Mouse (Mus musculus): ENCODE data around the gene Efhb. TPM values are rescaled to one million over a fixed set of nuclear protein-coding genes. Genes with fewer than 3 reads are reported as not detected.

Gene Efhb
- 0.66 and 1.1 TPM in 2 replicates for polyA plus RNA-seq (2014; fragmentation: Nextera tagmentation; extraction: Ambion mirVana)

- whole genome bisulfite sequencing, result 19% methylated on average over 26 of the region's 26 CpGs
- ATAC-seq (peak; percentile 98), DNase-seq (ENCODE audit: low spot score) (peak; percentile 95)
- Histone ChIP-seq H3K4me3 (ENCODE audit: low read depth, low read length) (peak within 1 kb of the TSS; percentile 36), H3K9ac (ENCODE audit: low read length) (peak within 1 kb of the TSS; percentile 51), H3K27ac (ENCODE audit: low read depth, low read length) (no peak within 1 kb of the TSS; the same call in 1 of the 2 replicates), H3K36me3 (ENCODE audit: control insufficient read depth, insufficient read depth, low read length) (no peaks in the 10 kb centered on the region), H3K9me3 (replicated peaks; ENCODE audit: control insufficient read depth, low read length) (no peaks in the 10 kb centered on the region), H3K4me1 (ENCODE audit: control insufficient read depth, insufficient read depth, low read length) (no peaks in the 10 kb centered on the region; the same call in 1 of the 2 replicates), H3K27me3 (replicated peaks; ENCODE audit: control insufficient read depth, insufficient read depth, low read length) (no peaks in the 10 kb centered on the region), H3K4me2 (ENCODE audit: low read length) (peak within 1 kb of the TSS; percentile 72)
Measured at GRCm38 (mm10) chr17:53462603-53463495, at the start of gene Efhb. Gene Efhb, minus strand, starts transcription at chr17:53463321.

- ATAC-seq (peak; percentile 63; the same call in 1 of the 2 replicates), DNase-seq (ENCODE audit: low spot score) (peak; percentile 75)
- H3K27me3 ChIP-seq (replicated peaks; ENCODE audit: control insufficient read depth, insufficient read depth, low read length), result no peaks in the 10 kb centered on the region
- H3K4me2 ChIP-seq (ENCODE audit: low read length), result no peak overlapping the region
- H3K36me3 ChIP-seq (ENCODE audit: control insufficient read depth, insufficient read depth, low read length), result no peaks in the 10 kb centered on the region
- H3K9ac ChIP-seq (ENCODE audit: low read length), result no peak overlapping the region
- WGBS, result 71% methylated on average over 2 of the region's 2 CpGs
- H3K4me3 ChIP-seq (ENCODE audit: low read depth, low read length), result no peak overlapping the region
- H3K9me3 ChIP-seq (replicated peaks; ENCODE audit: control insufficient read depth, low read length), result no peaks in the 10 kb centered on the region
- no peaks in the 10 kb centered on the region for H3K4me1 ChIP-seq (ENCODE audit: control insufficient read depth, insufficient read depth, low read length)
- H3K27ac ChIP-seq (ENCODE audit: low read depth, low read length), result no peak overlapping the region
Measured at GRCm38 (mm10) chr17:53512311-53512951, 49.3 kb upstream of the Efhb start.

DNA sequence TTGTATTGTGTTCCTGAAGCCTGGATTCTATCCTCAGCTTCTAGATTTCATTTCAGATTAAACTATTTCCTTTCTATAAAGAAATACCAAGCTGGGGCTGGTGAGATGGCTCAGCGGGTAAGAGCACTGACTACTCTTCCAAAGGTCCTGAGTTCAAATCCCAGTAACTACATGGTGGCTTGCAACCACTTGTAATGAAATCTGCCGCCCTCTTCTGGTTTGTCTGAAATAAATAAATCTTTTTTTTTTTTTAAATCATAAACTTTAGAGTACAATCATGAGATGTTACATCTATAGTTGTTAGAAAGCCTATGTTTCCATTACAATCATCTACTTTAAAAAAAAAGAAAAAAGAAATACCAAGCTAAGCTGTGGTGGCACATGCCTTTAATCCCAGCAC is 39.8 kb upstream of the Efhb start:
- H3K36me3 ChIP-seq (ENCODE audit: control insufficient read depth, insufficient read depth, low read length), result peaks cover 49% of the 10 kb centered on the region

DNA sequence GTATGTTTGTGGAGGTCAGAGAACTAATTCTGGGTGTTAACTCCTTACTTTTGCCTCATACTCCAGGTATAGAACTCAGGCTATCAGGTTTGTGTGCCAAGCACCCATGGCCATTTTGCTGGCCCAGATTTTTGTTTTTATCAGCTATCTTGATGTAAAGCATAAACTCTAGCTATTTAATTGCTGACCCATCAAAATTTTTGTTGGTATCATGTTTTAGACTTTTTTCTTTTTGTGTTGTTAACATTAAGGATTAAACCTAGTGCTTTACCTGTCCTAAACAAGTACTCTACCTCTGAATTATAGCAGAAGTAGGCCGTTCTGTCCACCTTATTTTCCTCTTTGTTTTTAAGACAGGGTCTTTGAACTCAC is 25.9 kb upstream of the Efhb start:
- Histone ChIP-seq H3K4me1 (ENCODE audit: control insufficient read depth, insufficient read depth, low read length) (no peaks in the 10 kb centered on the region), H3K9ac (ENCODE audit: low read length) (no peak overlapping the region), H3K9me3 (replicated peaks; ENCODE audit: control insufficient read depth, low read length) (no peaks in the 10 kb centered on the region), H3K27me3 (replicated peaks; ENCODE audit: control insufficient read depth, insufficient read depth, low read length) (no peaks in the 10 kb centered on the region), H3K36me3 (ENCODE audit: control insufficient read depth, insufficient read depth, low read length) (peaks cover 32% of the 10 kb centered on the region), H3K4me3 (ENCODE audit: low read depth, low read length) (no peak overlapping the region), H3K4me2 (ENCODE audit: low read length) (no peak overlapping the region), H3K27ac (ENCODE audit: low read depth, low read length) (no peak overlapping the region)
- no peak for ATAC-seq
- DNase-seq (ENCODE audit: low spot score), result no peak
- WGBS, result 94% methylated on average over 1 of the region's 1 CpGs

More for the DNA sequence above, 39.8 kb upstream of the Efhb start:
- H3K27ac ChIP-seq (ENCODE audit: low read depth, low read length), result no peak overlapping the region
- H3K27me3 ChIP-seq (replicated peaks; ENCODE audit: control insufficient read depth, insufficient read depth, low read length), result no peaks in the 10 kb centered on the region
- DNase-seq (ENCODE audit: low spot score) (no peak), ATAC-seq (no peak)
- no peaks in the 10 kb centered on the region for H3K4me1 ChIP-seq (ENCODE audit: control insufficient read depth, insufficient read depth, low read length)
- H3K4me2 ChIP-seq (ENCODE audit: low read length), result no peak overlapping the region
- no peaks in the 10 kb centered on the region for H3K9me3 ChIP-seq (replicated peaks; ENCODE audit: control insufficient read depth, low read length)
- H3K4me3 ChIP-seq (ENCODE audit: low read depth, low read length), result no peak overlapping the region
- WGBS, result 96% methylated on average over 2 of the region's 2 CpGs
- no peak overlapping the region for H3K9ac ChIP-seq (ENCODE audit: low read length)

DNA sequence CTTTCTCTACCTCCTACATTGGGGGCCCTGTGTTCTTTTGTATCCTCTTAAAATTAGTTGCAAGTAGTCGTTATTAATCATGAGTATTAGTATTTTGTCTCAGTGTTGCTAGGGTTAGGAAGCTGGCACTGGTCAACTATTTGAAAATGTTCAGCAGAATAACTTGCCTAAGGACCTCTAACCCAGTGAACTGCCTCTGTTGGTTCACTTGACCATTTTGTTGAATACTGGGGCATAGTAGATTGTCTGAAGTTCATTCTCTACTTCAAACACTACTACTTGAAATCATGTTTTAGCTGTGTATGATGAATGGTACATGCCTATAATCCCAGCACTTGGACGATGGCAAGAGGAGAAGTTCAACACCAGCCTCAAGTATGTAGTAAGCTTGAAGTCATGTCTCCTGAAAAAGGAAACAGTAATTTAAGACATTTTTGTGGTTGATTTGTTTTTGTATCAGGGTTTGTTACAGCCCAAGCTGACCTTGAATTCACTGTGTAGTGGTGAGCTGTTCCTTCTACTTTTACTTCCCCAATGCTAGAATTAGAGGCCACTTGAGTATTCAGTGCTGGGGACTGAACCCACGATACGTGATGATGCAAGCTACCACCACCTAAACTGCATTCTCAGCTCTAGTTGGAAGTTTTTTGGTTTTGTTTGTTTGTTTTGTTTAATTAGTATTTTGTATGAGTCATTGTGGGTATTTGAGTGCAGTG is 25.3 kb upstream of the Efhb start:
- no peak overlapping the region for H3K9ac ChIP-seq (ENCODE audit: low read length)
- peaks cover 32% of the 10 kb centered on the region for H3K36me3 ChIP-seq (ENCODE audit: control insufficient read depth, insufficient read depth, low read length)
- H3K27ac ChIP-seq (ENCODE audit: low read depth, low read length), result no peak overlapping the region
- no peaks in the 10 kb centered on the region for H3K27me3 ChIP-seq (replicated peaks; ENCODE audit: control insufficient read depth, insufficient read depth, low read length)
- DNase-seq (ENCODE audit: low spot score) (no peak), ATAC-seq (no peak)
- H3K4me3 ChIP-seq (ENCODE audit: low read depth, low read length), result no peak overlapping the region
- H3K4me2 ChIP-seq (ENCODE audit: low read length), result no peak overlapping the region
- 95% methylated on average over 4 of the region's 4 CpGs for WGBS
- no peaks in the 10 kb centered on the region for H3K9me3 ChIP-seq (replicated peaks; ENCODE audit: control insufficient read depth, low read length)
- no peaks in the 10 kb centered on the region for H3K4me1 ChIP-seq (ENCODE audit: control insufficient read depth, insufficient read depth, low read length)

- no peaks in the 10 kb centered on the region for H3K27me3 ChIP-seq (replicated peaks; ENCODE audit: control insufficient read depth, insufficient read depth, low read length)
- DNase-seq (ENCODE audit: low spot score) (no peak), ATAC-seq (no peak)
- H3K9ac ChIP-seq (ENCODE audit: low read length), result peak overlapping the region; percentile 92
- no peak overlapping the region for H3K27ac ChIP-seq (ENCODE audit: low read depth, low read length)
- peaks cover 20% of the 10 kb centered on the region for H3K4me1 ChIP-seq (ENCODE audit: control insufficient read depth, insufficient read depth, low read length)
- 62% methylated on average over 7 of the region's 7 CpGs for WGBS
- no peaks in the 10 kb centered on the region for H3K9me3 ChIP-seq (replicated peaks; ENCODE audit: control insufficient read depth, low read length)
- peak overlapping the region; percentile 88 for H3K4me2 ChIP-seq (ENCODE audit: low read length)
- peak overlapping the region; percentile 93 for H3K4me3 ChIP-seq (ENCODE audit: low read depth, low read length)
- peaks cover 8% of the 10 kb centered on the region for H3K36me3 ChIP-seq (ENCODE audit: control insufficient read depth, insufficient read depth, low read length)
Measured at GRCm38 (mm10) chr17:53480433-53480832, 17.3 kb upstream of the Efhb start.

GRCm38 (mm10) chr17:53479604-53480041 is 16.5 kb upstream of the Efhb start:
- H3K4me1 ChIP-seq (ENCODE audit: control insufficient read depth, insufficient read depth, low read length), result peaks cover 20% of the 10 kb centered on the region
- H3K27ac ChIP-seq (ENCODE audit: low read depth, low read length), result peak overlapping the region; percentile 98
- H3K4me3 ChIP-seq (ENCODE audit: low read depth, low read length), result peak overlapping the region; percentile 93
- peaks cover 4% of the 10 kb centered on the region; the same call in 1 of the 2 replicates for H3K36me3 ChIP-seq (ENCODE audit: control insufficient read depth, insufficient read depth, low read length)
- WGBS, result under 1% methylated on average over 24 of the region's 33 CpGs
- peak overlapping the region; percentile 92 for H3K9ac ChIP-seq (ENCODE audit: low read length)
- ATAC-seq (peak; percentile 2), DNase-seq (ENCODE audit: low spot score) (peak; percentile 52)
- H3K4me2 ChIP-seq (ENCODE audit: low read length), result peak overlapping the region; percentile 88
- H3K9me3 ChIP-seq (replicated peaks; ENCODE audit: control insufficient read depth, low read length), result no peaks in the 10 kb centered on the region
- no peaks in the 10 kb centered on the region for H3K27me3 ChIP-seq (replicated peaks; ENCODE audit: control insufficient read depth, insufficient read depth, low read length)

DNA sequence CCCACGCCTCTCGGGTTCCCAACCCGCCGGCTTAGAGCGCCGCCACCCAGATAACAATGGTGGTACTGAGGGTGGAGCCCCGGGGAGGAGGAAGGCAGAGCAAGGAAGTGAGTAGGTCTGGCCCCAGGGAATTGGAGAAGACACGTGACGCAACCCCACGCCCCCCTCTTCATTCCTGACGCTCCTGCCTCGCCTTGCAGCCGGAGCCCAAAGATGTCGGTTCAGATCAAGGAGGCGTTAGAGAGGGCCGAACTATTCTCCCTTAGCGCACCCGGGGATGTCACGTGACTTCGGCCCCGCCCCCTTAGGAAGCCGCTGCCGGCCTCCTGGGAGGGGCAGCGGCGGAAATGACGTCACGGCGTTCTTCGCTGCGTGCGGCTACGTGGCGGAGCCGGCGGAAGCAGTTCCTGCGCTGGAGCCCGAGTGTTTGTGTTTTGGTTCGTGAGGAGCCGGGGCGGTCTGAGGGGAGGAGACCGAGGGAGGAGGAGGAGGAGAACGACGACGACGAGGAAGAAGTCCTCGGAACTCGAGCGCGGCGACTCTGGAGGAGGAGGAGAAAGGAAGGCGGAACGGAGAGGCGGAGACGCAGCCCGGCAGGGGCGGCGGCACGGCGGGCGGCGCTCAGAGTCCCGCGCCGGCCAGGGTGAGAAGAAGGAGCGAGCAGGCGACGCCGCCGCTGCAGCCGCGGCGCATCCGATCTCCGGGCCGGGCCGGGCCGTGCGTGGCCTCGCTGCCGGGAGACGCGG is 15.9 kb upstream of the Efhb start, which contains the start of gene Rab5a:
TSS of gene Rab5a (plus strand) at position 377 of the 746 bp plus-strand sequence.
- Histone ChIP-seq H3K27me3 (replicated peaks; ENCODE audit: control insufficient read depth, insufficient read depth, low read length) (no peaks in the 10 kb centered on the region), H3K4me2 (ENCODE audit: low read length) (peak within 1 kb of the TSS; percentile 88), H3K4me1 (ENCODE audit: control insufficient read depth, insufficient read depth, low read length) (peaks cover 20% of the 10 kb centered on the region), H3K36me3 (ENCODE audit: control insufficient read depth, insufficient read depth, low read length) (no peaks in the 10 kb centered on the region), H3K9ac (ENCODE audit: low read length) (peak within 1 kb of the TSS; percentile 92), H3K4me3 (ENCODE audit: low read depth, low read length) (peak within 1 kb of the TSS; percentile 93), H3K9me3 (replicated peaks; ENCODE audit: control insufficient read depth, low read length) (no peaks in the 10 kb centered on the region), H3K27ac (ENCODE audit: low read depth, low read length) (peak within 1 kb of the TSS; percentile 98)
- WGBS, result 0% methylated on average over 76 of the region's 82 CpGs
- DNase-seq (ENCODE audit: low spot score), result peak; percentile 99
- peak; percentile 98 for ATAC-seq
